Mouse (Mus musculus) forebrain, embryonic 10.5 days (tissue): ENCODE data around the gene Dscam. TPM values are rescaled to one million over a fixed set of nuclear protein-coding genes. Genes with fewer than 3 reads are reported as not detected.

Experiments used
- DNase-seq: peaks from one replicate; pipeline ENCODE4 v3.0.0-alpha.2; 2017; ENCODE audit warnings: low spot score; ENCODE audit errors: extremely low spot score
- H3K27ac ChIP-seq: fragments of 300-500 bp; sonication (generic); 2 replicates; pipeline ENCODE4 v1.5.1; 2016; ENCODE audit warnings: mild to moderate bottlenecking
- H3K27me3 ChIP-seq: fragments of 300-500 bp; sonication (generic); 2 replicates; pipeline ENCODE4 v1.6.1; 2016; ENCODE audit warnings: mild to moderate bottlenecking; ENCODE audit not compliant: poor library complexity, severe bottlenecking
- H3K36me3 ChIP-seq: fragments of 300-500 bp; sonication (generic); replicated peaks from 2 replicates; pipeline ENCODE4 v1.6.1; 2016; ENCODE audit warnings: mild to moderate bottlenecking, moderate library complexity
- H3K4me1 ChIP-seq: fragments of 300-500 bp; sonication (generic); 2 replicates; pipeline ENCODE4 v1.6.1; 2016
- H3K4me3 ChIP-seq: fragments of 300-500 bp; sonication (generic); 2 replicates; pipeline ENCODE4 v1.5.1; 2016; ENCODE audit warnings: mild to moderate bottlenecking, moderate library complexity
- H3K9me3 ChIP-seq: fragments of 300-500 bp; sonication (generic); 2 replicates; pipeline ENCODE4 v1.6.1; 2016; ENCODE audit warnings: mild to moderate bottlenecking, moderate library complexity
- WGBS: fragments of 180-500 bp; shearing (Covaris S2); methylation state at CpG from one replicate; pipeline ENCODE4 v1.1.7; 2016; 5-methylcytosine and 5-hydroxymethylcytosine counted together
- polyA plus RNA-seq: library from polyadenylated mRNA; unstranded; fragments of >200 nt; fragmentation: Nextera tagmentation; extraction: Ambion mirVana; gene quantifications from 2 replicates; pipeline ENCODE4 v1.2.1, GENCODE M21; 2016

The Dscam gene
- polyA plus RNA-seq, 1 experiment from 2014 or later: 0.21 TPM

- DNase-seq: no peak
- Histone ChIP-seq H3K4me3 (no peak overlapping the region), H3K9me3 (no peaks in the 10 kb centered on the region), H3K27me3 (no peaks in the 10 kb centered on the region), H3K27ac (no peak overlapping the region), H3K4me1 (no peaks in the 10 kb centered on the region), H3K36me3 (no peaks in the 10 kb centered on the region)
- WGBS: 89% methylated on average over 3 of the region's 3 CpGs
These were observed 613.9 kb downstream of the Dscam start for GRCm38 (mm10) chr16:96556621-96557020.

- H3K36me3 ChIP-seq: no peaks in the 10 kb centered on the region
- 85% methylated on average over 4 of the region's 4 CpGs for WGBS
- H3K27ac ChIP-seq: no peak overlapping the region
- no peaks in the 10 kb centered on the region for H3K9me3 ChIP-seq
- DNase-seq: no peak
- no peaks in the 10 kb centered on the region for H3K4me1 ChIP-seq
- no peaks in the 10 kb centered on the region for H3K27me3 ChIP-seq
- no peak overlapping the region for H3K4me3 ChIP-seq
These were observed 615.1 kb downstream of the Dscam start for GRCm38 (mm10) chr16:96555412-96555811.

- Histone ChIP-seq H3K36me3 (no peaks in the 10 kb centered on the region), H3K27ac (no peak overlapping the region), H3K4me3 (no peak overlapping the region), H3K4me1 (no peaks in the 10 kb centered on the region), H3K27me3 (no peaks in the 10 kb centered on the region), H3K9me3 (no peaks in the 10 kb centered on the region)
- DNase-seq: no peak
- 91% methylated on average over 2 of the region's 2 CpGs for WGBS
These were observed 617.9 kb downstream of the Dscam start for GRCm38 (mm10) chr16:96552680-96553079.

- no peaks in the 10 kb centered on the region for H3K9me3 ChIP-seq
- no peak overlapping the region for H3K4me3 ChIP-seq
- no peaks in the 10 kb centered on the region for H3K36me3 ChIP-seq
- no peak for DNase-seq
- H3K4me1 ChIP-seq: peaks cover 11% of the 10 kb centered on the region
- no peak overlapping the region for H3K27ac ChIP-seq
- WGBS: 71% methylated on average over 2 of the region's 2 CpGs
- no peaks in the 10 kb centered on the region for H3K27me3 ChIP-seq
These were observed 629.5 kb downstream of the Dscam start for GRCm38 (mm10) chr16:96541056-96541455.

Other genes starting within 250 kb of the Dscam start
- 3.1 and 3.6 TPM in 2 replicates for gene Bace2, start 186.0 kb upstream of the Dscam start, polyA plus RNA-seq